ENCODE assay signal across 12 mouse cellular contexts in the genomic region with DNA sequence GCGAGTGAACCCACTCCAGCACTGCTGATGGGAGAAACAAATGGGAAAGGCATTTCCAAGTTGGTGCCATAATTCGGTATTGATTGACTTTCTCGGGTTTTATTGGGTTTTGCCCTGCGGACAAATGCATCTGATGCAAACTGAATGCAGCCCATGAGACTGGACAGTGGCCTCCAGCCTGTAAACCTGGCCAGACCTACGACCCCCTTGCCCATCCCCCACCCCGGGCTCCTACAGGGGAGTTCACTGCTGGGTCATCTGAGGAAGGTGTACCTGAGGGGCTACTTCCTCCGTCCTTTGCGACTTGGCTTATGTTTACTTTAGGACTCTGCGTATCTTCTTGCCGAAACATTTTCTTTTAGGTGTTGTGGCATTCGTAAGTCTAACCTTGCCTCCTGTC.
DNase-seq lines count a peak whose midpoint lies in the region; ATAC-seq lines count a peak whose summit lies in the region.
"Had no signal": no experiment of that assay in that cellular context is flagged by ENCODE, and none has a peak within 500 bp of the region (broad histone marks: within the 10 kb centered on the region; RNA-seq: fewer than 3 reads in every experiment).

No protein-coding gene starts in this region.

- H3K27me3 ChIP-seq in forebrain, embryonic 10.5 days (ENCODE audit: poor library complexity, severe bottlenecking) = peaks cover 97% of the 10 kb centered on the region
- H3K27me3 ChIP-seq in forebrain, embryonic 16.5 days (replicated peaks; ENCODE audit: control insufficient read depth, insufficient read depth, low read length) = peaks cover 68% of the 10 kb centered on the region
- peaks cover 99% of the 10 kb centered on the region for H3K27me3 ChIP-seq in limb, embryonic 10.5 days (ENCODE audit: low read depth, poor library complexity, severe bottlenecking)
- peaks cover 87% of the 10 kb centered on the region for H3K27me3 ChIP-seq in neural tube, embryonic 13.5 days

- no peaks in the 10 kb centered on the region for H3K36me3 ChIP-seq in forebrain, embryonic 10.5 days (replicated peaks)
- H3K36me3 ChIP-seq in forebrain, embryonic 16.5 days (ENCODE audit: control insufficient read depth, insufficient read depth) = no peaks in the 10 kb centered on the region
- no peaks in the 10 kb centered on the region for H3K36me3 ChIP-seq in limb, embryonic 10.5 days
- no peaks in the 10 kb centered on the region for H3K36me3 ChIP-seq in neural tube, embryonic 13.5 days
- H3K36me3 ChIP-seq: liver, embryonic 15.5 days had no signal

- H3K27ac ChIP-seq in forebrain, embryonic 10.5 days = 0 out of 2 replicates have a peak overlapping the region, but pooled peaks have one; percentile 37
- H3K27ac ChIP-seq in forebrain, embryonic 16.5 days (ENCODE audit: low read length) = no peak overlapping the region
- H3K27ac ChIP-seq in limb, embryonic 10.5 days = no peak overlapping the region
- no peak overlapping the region for H3K27ac ChIP-seq in neural tube, embryonic 13.5 days (replicated peaks)
- H3K27ac ChIP-seq: liver, embryonic 15.5 days had no signal

- WGBS in forebrain, embryonic 10.5 days = 54% methylated on average over 11 of the region's 11 CpGs
- 55% methylated on average over 11 of the region's 11 CpGs for WGBS in forebrain, embryonic 16.5 days
- WGBS in limb, embryonic 10.5 days = 17% methylated on average over 11 of the region's 11 CpGs
- WGBS in neural tube, embryonic 13.5 days = 38% methylated on average over 11 of the region's 11 CpGs

- H3K4me3 ChIP-seq in forebrain, embryonic 10.5 days = peak overlapping the region; percentile 26; the same call in 1 of the 2 replicates
- H3K4me3 ChIP-seq in forebrain, embryonic 16.5 days (replicated peaks; ENCODE audit: low read length) = no peak overlapping the region
- H3K4me3 ChIP-seq in limb, embryonic 10.5 days = peak overlapping the region; percentile 41
- H3K4me3 ChIP-seq in neural tube, embryonic 13.5 days = peak overlapping the region; percentile 22
- H3K4me3 ChIP-seq: liver, embryonic 15.5 days had no signal

- H3K9me3 ChIP-seq in forebrain, embryonic 10.5 days = no peaks in the 10 kb centered on the region
- H3K9me3 ChIP-seq in forebrain, embryonic 16.5 days (ENCODE audit: control insufficient read depth, low read length) = no peaks in the 10 kb centered on the region
- no peaks in the 10 kb centered on the region for H3K9me3 ChIP-seq in limb, embryonic 10.5 days (replicated peaks)
- H3K9me3 ChIP-seq in neural tube, embryonic 13.5 days = no peaks in the 10 kb centered on the region
- H3K9me3 ChIP-seq: liver, embryonic 15.5 days had no signal

- peaks cover 31% of the 10 kb centered on the region for H3K4me1 ChIP-seq in forebrain, embryonic 10.5 days
- peaks cover 9% of the 10 kb centered on the region for H3K4me1 ChIP-seq in forebrain, embryonic 16.5 days (replicated peaks; ENCODE audit: control insufficient read depth, insufficient read depth, low read length)
- peaks cover 20% of the 10 kb centered on the region for H3K4me1 ChIP-seq in limb, embryonic 10.5 days
- H3K4me1 ChIP-seq in neural tube, embryonic 13.5 days (replicated peaks) = peaks cover 16% of the 10 kb centered on the region
- H3K4me1 ChIP-seq: liver, embryonic 15.5 days had no signal

- no peak overlapping the region for H3K4me2 ChIP-seq in forebrain, embryonic 16.5 days (ENCODE audit: low read length)
- H3K4me2 ChIP-seq in neural tube, embryonic 13.5 days = peak overlapping the region; percentile 51
- H3K4me2 ChIP-seq: liver, embryonic 15.5 days had no signal

- ATAC-seq in forebrain, embryonic 16.5 days = no peak
- ATAC-seq in neural tube, embryonic 13.5 days (ENCODE audit: low read depth) = peak; percentile 30; the same call in 1 of the 2 replicates

- no peak for DNase-seq in forebrain, embryonic 10.5 days (ENCODE audit: extremely low spot score, low spot score)
- DNase-seq in kidney, postnatal 4 days = peak; percentile 13 to 33
- no peak for DNase-seq in kidney, postnatal 14 days
- DNase-seq in limb, embryonic 10.5 days (ENCODE audit: low spot score) = peak; percentile 55
- no peak for DNase-seq in layer of hippocampus, adult 9-11 months
- DNase-seq in layer of hippocampus, postnatal 10 days (ENCODE audit: low spot score in 2 of 2) = no peak
- DNase-seq: adrenal gland, adult 8-10 months; cerebellum, adult 11-12 months; layer of hippocampus, postnatal 36 days had no signal

- no peak overlapping the region for H3K9ac ChIP-seq in forebrain, embryonic 16.5 days (replicated peaks; ENCODE audit: low read depth, low read length)
- peak overlapping the region; percentile 52; the same call in 1 of the 2 replicates for H3K9ac ChIP-seq in neural tube, embryonic 13.5 days
- H3K9ac ChIP-seq: liver, embryonic 15.5 days had no signal

Comparison
In these comparisons a context has a peak if more than half of its experiments do, and no peak if none do; other contexts are left out.
1. DNase-seq: peak in kidney, postnatal 4 days (2 of 2) and limb, embryonic 10.5 days (single experiment); none in forebrain, embryonic 10.5 days (single experiment), kidney, postnatal 14 days (single experiment), layer of hippocampus, adult 9-11 months (single experiment) and layer of hippocampus, postnatal 10 days (0 of 2).